13 mouse cellular contexts compared by ENCODE assay signal in genomic region chr5:123024965-123025573, GRCm38 (mm10). TPM values are rescaled to one million over a fixed set of nuclear protein-coding genes. Genes with fewer than 3 reads are reported as not detected.
DNase-seq lines count a peak whose midpoint lies in the region; ATAC-seq and TF ChIP-seq lines count a peak whose summit lies in the region.
"Had no signal": no experiment of that assay in that cellular context is flagged by ENCODE, and none has a peak within 500 bp of the region (broad histone marks: within the 10 kb centered on the region; RNA-seq: fewer than 3 reads in every experiment).

No protein-coding gene starts in this region.

- H3K9me3 ChIP-seq in intestine, postnatal 0 days (ENCODE audit: control insufficient read depth): no peaks in the 10 kb centered on the region
- H3K9me3 ChIP-seq in intestine, embryonic 16.5 days (ENCODE audit: control insufficient read depth, low read length): no peaks in the 10 kb centered on the region
- no peaks in the 10 kb centered on the region for H3K9me3 ChIP-seq in forebrain, embryonic 13.5 days (replicated peaks)
- H3K9me3 ChIP-seq in forebrain, embryonic 10.5 days: no peaks in the 10 kb centered on the region
- H3K9me3 ChIP-seq: embryonic facial prominence, embryonic 12.5 days; heart, embryonic 12.5 days; intestine, embryonic 15.5 days had no signal

- peaks cover 15% of the 10 kb centered on the region for H3K36me3 ChIP-seq in intestine, postnatal 0 days (ENCODE audit: control insufficient read depth, insufficient read depth)
- H3K36me3 ChIP-seq in intestine, embryonic 16.5 days (ENCODE audit: control insufficient read depth, insufficient read depth, low read length): 0 out of 2 replicates have a peak, but pooled peaks cover 3% of the 10 kb centered on the region
- no peaks in the 10 kb centered on the region; the same call in none of the 2 replicates for H3K36me3 ChIP-seq in splenic B cell, adult 2 months (ENCODE audit: control insufficient read depth, insufficient read depth, low read length, poor library complexity, severe bottlenecking)
- H3K36me3 ChIP-seq in forebrain, embryonic 13.5 days (ENCODE audit: poor library complexity, severe bottlenecking): peaks cover 10% of the 10 kb centered on the region
- H3K36me3 ChIP-seq in forebrain, embryonic 10.5 days (replicated peaks): peaks cover 12% of the 10 kb centered on the region

- no peak overlapping the region for H3K9ac ChIP-seq in intestine, postnatal 0 days (ENCODE audit: low read depth, low read length)
- no peak overlapping the region for H3K9ac ChIP-seq in intestine, embryonic 16.5 days (ENCODE audit: low read depth, low read length)
- H3K9ac ChIP-seq in forebrain, embryonic 13.5 days: no peak overlapping the region
- H3K9ac ChIP-seq: embryonic facial prominence, embryonic 12.5 days; heart, embryonic 12.5 days; intestine, embryonic 15.5 days had no signal

- no peak for TF ChIP-seq CTCF in intestine, postnatal 0 days (IDR thresholded peaks at IDR 0.05; ENCODE audit: low read depth)

- peak; percentile 34 for DNase-seq in thymus, postnatal 4 days
- no peak for DNase-seq in thymus, postnatal 25 days
- DNase-seq in lung, postnatal 25 days (ENCODE audit: low spot score): peak; percentile 48
- peak; percentile 70 for DNase-seq in splenic B cell, adult 2 months (ENCODE audit: low read depth, low spot score)
- DNase-seq in forebrain, embryonic 10.5 days (ENCODE audit: extremely low spot score, low spot score): no peak
- DNase-seq: cerebellum, adult 11-12 months; left cerebral cortex, postnatal 4 days had no signal

- 64% methylated on average over 9 of the region's 9 CpGs for WGBS in intestine, postnatal 0 days
- 65% methylated on average over 9 of the region's 9 CpGs for WGBS in intestine, embryonic 16.5 days
- 90% methylated on average over 9 of the region's 9 CpGs for WGBS in forebrain, embryonic 13.5 days
- WGBS in forebrain, embryonic 10.5 days: 85% methylated on average over 9 of the region's 9 CpGs

- H3K4me1 ChIP-seq in intestine, postnatal 0 days (replicated peaks; ENCODE audit: control insufficient read depth, insufficient read depth, low read length): no peaks in the 10 kb centered on the region
- H3K4me1 ChIP-seq in intestine, embryonic 16.5 days (ENCODE audit: control insufficient read depth, insufficient read depth, low read length): peaks cover 16% of the 10 kb centered on the region
- peaks cover 9% of the 10 kb centered on the region for H3K4me1 ChIP-seq in forebrain, embryonic 13.5 days
- peaks cover 6% of the 10 kb centered on the region; the same call in 1 of the 2 replicates for H3K4me1 ChIP-seq in forebrain, embryonic 10.5 days

- H3K4me2 ChIP-seq in intestine, postnatal 0 days (replicated peaks; ENCODE audit: low read depth): no peak overlapping the region
- no peak overlapping the region for H3K4me2 ChIP-seq in intestine, embryonic 16.5 days (ENCODE audit: low read depth, low read length)
- no peak overlapping the region for H3K4me2 ChIP-seq in forebrain, embryonic 13.5 days
- H3K4me2 ChIP-seq: embryonic facial prominence, embryonic 12.5 days; heart, embryonic 12.5 days; intestine, embryonic 15.5 days had no signal

- H3K27me3 ChIP-seq in intestine, postnatal 0 days (replicated peaks; ENCODE audit: control insufficient read depth, insufficient read depth, low read length): no peaks in the 10 kb centered on the region
- H3K27me3 ChIP-seq in intestine, embryonic 16.5 days (replicated peaks; ENCODE audit: control insufficient read depth, insufficient read depth, low read length): no peaks in the 10 kb centered on the region
- no peaks in the 10 kb centered on the region for H3K27me3 ChIP-seq in splenic B cell, adult 2 months (ENCODE audit: control insufficient read depth, insufficient read depth, low read length, poor library complexity, severe bottlenecking)
- no peaks in the 10 kb centered on the region for H3K27me3 ChIP-seq in forebrain, embryonic 13.5 days
- H3K27me3 ChIP-seq in forebrain, embryonic 10.5 days (ENCODE audit: poor library complexity, severe bottlenecking): no peaks in the 10 kb centered on the region
- H3K27me3 ChIP-seq: embryonic facial prominence, embryonic 12.5 days; heart, embryonic 12.5 days; intestine, embryonic 15.5 days had no signal

- no peak overlapping the region for H3K4me3 ChIP-seq in intestine, postnatal 0 days (ENCODE audit: low read depth, low read length)
- no peak overlapping the region for H3K4me3 ChIP-seq in intestine, embryonic 16.5 days (ENCODE audit: low read length)
- H3K4me3 ChIP-seq in forebrain, embryonic 13.5 days: no peak overlapping the region
- H3K4me3 ChIP-seq in forebrain, embryonic 10.5 days: no peak overlapping the region
- H3K4me3 ChIP-seq: embryonic facial prominence, embryonic 12.5 days; heart, embryonic 12.5 days; intestine, embryonic 15.5 days had no signal

- no peak for ATAC-seq in intestine, postnatal 0 days
- no peak for ATAC-seq in intestine, embryonic 16.5 days
- no peak for ATAC-seq in forebrain, embryonic 13.5 days
- ATAC-seq: intestine, embryonic 15.5 days had no signal

- H3K27ac ChIP-seq in intestine, postnatal 0 days (ENCODE audit: low read depth, low read length): peak overlapping the region; percentile 50
- no peak overlapping the region for H3K27ac ChIP-seq in intestine, embryonic 16.5 days (ENCODE audit: low read length)
- H3K27ac ChIP-seq in forebrain, embryonic 13.5 days: no peak overlapping the region
- H3K27ac ChIP-seq in forebrain, embryonic 10.5 days: no peak overlapping the region
- H3K27ac ChIP-seq: embryonic facial prominence, embryonic 12.5 days; intestine, embryonic 15.5 days had no signal

RNA-seq across cellular contexts. Expression of gene Orai1, which starts 10.2 kb away (rescaled TPM):
- polyA plus RNA-seq in intestine, postnatal 0 days (2015; fragmentation: Nextera tagmentation; extraction: Ambion mirVana): 36.8 and 42.5 TPM in 2 replicates
- 20.1 and 21.9 TPM in 2 replicates for polyA plus RNA-seq in intestine, embryonic 16.5 days (2015; fragmentation: Nextera tagmentation; extraction: Ambion mirVana)
- 10.6 and 10.8 TPM in 2 replicates for polyA plus RNA-seq in forebrain, embryonic 13.5 days (2015; fragmentation: Nextera tagmentation; extraction: Ambion mirVana)
- polyA plus RNA-seq in forebrain, embryonic 10.5 days (2016; fragmentation: Nextera tagmentation; extraction: Ambion mirVana): 6.9 and 7.9 TPM in 2 replicates

RNA-seq across cellular contexts. Expression of gene Morn3, which starts 21.7 kb away (rescaled TPM):
- 0.43 TPM in 1 of 2 replicates, not detected in the other for polyA plus RNA-seq in intestine, postnatal 0 days (2015; fragmentation: Nextera tagmentation; extraction: Ambion mirVana)
- 0.57 TPM in 1 of 2 replicates, not detected in the other for polyA plus RNA-seq in intestine, embryonic 16.5 days (2015; fragmentation: Nextera tagmentation; extraction: Ambion mirVana)
- polyA plus RNA-seq in forebrain, embryonic 13.5 days (2015; fragmentation: Nextera tagmentation; extraction: Ambion mirVana): 0.79 and 1.1 TPM in 2 replicates
- polyA plus RNA-seq in forebrain, embryonic 10.5 days (2016; fragmentation: Nextera tagmentation; extraction: Ambion mirVana): 0.26 and 0.33 TPM in 2 replicates
- polyA plus RNA-seq: embryonic facial prominence, embryonic 12.5 days; heart, embryonic 12.5 days had no signal

RNA-seq across cellular contexts. Expression of gene Kdm2b, which starts 35.4 kb away (rescaled TPM):
- 7.6 and 8.6 TPM in 2 replicates for polyA plus RNA-seq in intestine, postnatal 0 days (2015; fragmentation: Nextera tagmentation; extraction: Ambion mirVana)
- polyA plus RNA-seq in intestine, embryonic 16.5 days (2015; fragmentation: Nextera tagmentation; extraction: Ambion mirVana): 21.6 and 22.4 TPM in 2 replicates
- polyA plus RNA-seq in forebrain, embryonic 13.5 days (2015; fragmentation: Nextera tagmentation; extraction: Ambion mirVana): 107 and 108 TPM in 2 replicates
- polyA plus RNA-seq in forebrain, embryonic 10.5 days (2016; fragmentation: Nextera tagmentation; extraction: Ambion mirVana): 83.3 and 83.4 TPM in 2 replicates

RNA-seq across cellular contexts. Expression of gene Tmem120b, which starts 43.1 kb away (rescaled TPM):
- polyA plus RNA-seq in intestine, postnatal 0 days (2015; fragmentation: Nextera tagmentation; extraction: Ambion mirVana): 3.2 and 4.2 TPM in 2 replicates
- 10.4 and 10.9 TPM in 2 replicates for polyA plus RNA-seq in intestine, embryonic 16.5 days (2015; fragmentation: Nextera tagmentation; extraction: Ambion mirVana)
- polyA plus RNA-seq in forebrain, embryonic 13.5 days (2015; fragmentation: Nextera tagmentation; extraction: Ambion mirVana): 10.9 and 11.0 TPM in 2 replicates
- 8.3 and 10.4 TPM in 2 replicates for polyA plus RNA-seq in forebrain, embryonic 10.5 days (2016; fragmentation: Nextera tagmentation; extraction: Ambion mirVana)

Comparison
In these comparisons a context has a peak if more than half of its experiments do, and no peak if none do; other contexts are left out.
1. DNase-seq: peak in thymus, postnatal 4 days (single experiment), lung, postnatal 25 days (single experiment) and splenic B cell, adult 2 months (single experiment); none in thymus, postnatal 25 days (single experiment) and forebrain, embryonic 10.5 days (single experiment).